Mouse (Mus musculus) left cerebral cortex, postnatal 36 days (tissue): ENCODE results near the gene Hnrnpul2. TPM values are rescaled to one million over a fixed set of nuclear protein-coding genes. Genes with fewer than 3 reads are reported as not detected.

Experiments used
- total RNA-seq, 2 experiments: library from RNA; stranded (reverse); gene quantifications; 2 replicates each; pipeline ENCODE4 v1.2.3; 2021

Hnrnpul2 gene
- total RNA-seq, 2 experiments from 2014 or later: 110 to 118 TPM

Other genes with a start within 250 kb of the Hnrnpul2 start
- gene Slc22a8, start 228.8 kb upstream of the Hnrnpul2 start, total RNA-seq: 10 to 100 TPM; 10.7 to 14.3 TPM
- 1 to 10 TPM; 5.0 to 6.0 TPM for gene Slc22a6, start 202.0 kb upstream of the Hnrnpul2 start, total RNA-seq
- 100 to 1,000 TPM; 157 to 166 TPM for gene Chrm1, start 156.2 kb upstream of the Hnrnpul2 start, total RNA-seq
- 100 to 1,000 TPM; 151 to 173 TPM for gene Slc3a2, start 96.6 kb upstream of the Hnrnpul2 start, total RNA-seq
- gene Wdr74, start 84.2 kb upstream of the Hnrnpul2 start, total RNA-seq: 10 to 100 TPM; 50.8 to 55.2 TPM
- 1 to 10 TPM in 1 of 2 experiments, not detected in 1; 3.4 TPM for gene 1700092M07Rik, start 79.3 kb upstream of the Hnrnpul2 start, total RNA-seq
- 10 to 100 TPM; 57.9 to 81.8 TPM for gene Stx5a, start 78.6 kb upstream of the Hnrnpul2 start, total RNA-seq
- 10 to 100 TPM; 68.5 to 99.7 TPM for gene Nxf1, start 62.9 kb upstream of the Hnrnpul2 start, total RNA-seq
- 10 to 100 TPM; 68.5 to 75.9 TPM for gene Tmem223, start 49.0 kb upstream of the Hnrnpul2 start, total RNA-seq
- 10 to 100 TPM in 1 of 2 experiments, 1 to 10 TPM in 1; 8.9 to 11.0 TPM for gene Tmem179b, start 45.5 kb upstream of the Hnrnpul2 start, total RNA-seq
- gene Taf6l, start 33.6 kb upstream of the Hnrnpul2 start, total RNA-seq: 10 to 100 TPM; 12.5 to 14.4 TPM
- gene Polr2g, start 21.4 kb upstream of the Hnrnpul2 start, total RNA-seq: 100 to 1,000 TPM; 102 to 107 TPM
- 1 to 10 TPM; 4.9 to 6.3 TPM for gene Zbtb3, start 17.5 kb upstream of the Hnrnpul2 start, total RNA-seq
- 10 to 100 TPM; 33.1 to 33.3 TPM for gene Ttc9c, start 677 bp upstream of the Hnrnpul2 start, total RNA-seq
- gene AC129217.1, start 9.8 kb downstream of the Hnrnpul2 start, total RNA-seq: not detected
- 100 to 1,000 TPM; 118 TPM for gene Bscl2, start 17.5 kb downstream of the Hnrnpul2 start, total RNA-seq
- gene Gng3, start 19.2 kb downstream of the Hnrnpul2 start, total RNA-seq: 100 to 1,000 TPM; 190 to 230 TPM
- 1 to 10 TPM; 1.3 to 1.6 TPM for gene Lrrn4cl, start 30.8 kb downstream of the Hnrnpul2 start, total RNA-seq
- 100 to 1,000 TPM in 1 of 2 experiments, 10 to 100 TPM in 1; 92.2 to 101 TPM for gene Ubxn1, start 51.5 kb downstream of the Hnrnpul2 start, total RNA-seq
- 10 to 100 TPM; 32.1 to 39.8 TPM for gene Uqcc3, start 60.9 kb downstream of the Hnrnpul2 start, total RNA-seq
- gene Lbhd1, start 63.7 kb downstream of the Hnrnpul2 start, total RNA-seq: 1 to 10 TPM; 4.8 to 5.0 TPM
- gene Gm49403, start 63.9 kb downstream of the Hnrnpul2 start, total RNA-seq: not detected
- 10 to 100 TPM; 21.6 to 26.6 TPM for gene 1810009A15Rik, start 68.8 kb downstream of the Hnrnpul2 start, total RNA-seq
- gene Gm49416, start 68.9 kb downstream of the Hnrnpul2 start, total RNA-seq: 1 to 10 TPM in 1 of 2 experiments, not detected in 1; 7.6 TPM
- 10 to 100 TPM; 22.4 to 25.3 TPM for gene Ints5, start 73.0 kb downstream of the Hnrnpul2 start, total RNA-seq
- 100 to 1,000 TPM in 1 of 2 experiments, 10 to 100 TPM in 1; 95.3 to 102 TPM for gene Ganab, start 78.1 kb downstream of the Hnrnpul2 start, total RNA-seq
- 100 to 1,000 TPM; 167 to 187 TPM for gene B3gat3, start 100.4 kb downstream of the Hnrnpul2 start, total RNA-seq
- 1 to 10 TPM; 7.0 to 7.2 TPM for gene Rom1, start 109.3 kb downstream of the Hnrnpul2 start, total RNA-seq
- 10 to 100 TPM in 1 of 2 experiments, 1 to 10 TPM in 1; 9.6 to 12.6 TPM for gene Eml3, start 109.5 kb downstream of the Hnrnpul2 start, total RNA-seq
- gene Mta2, start 121.9 kb downstream of the Hnrnpul2 start, total RNA-seq: 10 to 100 TPM; 43.9 to 52.0 TPM
- gene Tut1, start 133.8 kb downstream of the Hnrnpul2 start, total RNA-seq: 10 to 100 TPM; 17.5 to 21.5 TPM
- gene Eef1g, start 147.0 kb downstream of the Hnrnpul2 start, total RNA-seq: 100 to 1,000 TPM; 219 to 232 TPM
- gene Ahnak, start 169.3 kb downstream of the Hnrnpul2 start, total RNA-seq: 10 to 100 TPM; 16.6 to 32.1 TPM